Mouse (Mus musculus) midbrain, postnatal 0 days (tissue): ENCODE data around the gene Nbea. TPM values are rescaled to one million over a fixed set of nuclear protein-coding genes. Genes with fewer than 3 reads are reported as not detected.

Source experiments
- ATAC-seq: fragments of 200-750 bp; cut with Nextera tagmentation; 2 replicates; pipeline ENCODE4 v1.8.0; 2017; ENCODE audit warnings: moderate number of reproducible peaks, mild to moderate bottlenecking, moderate TSS enrichment, moderate library complexity; ENCODE audit not compliant: low FRiP score
- DNase-seq: peaks from one replicate; pipeline ENCODE4 v3.0.0-alpha.2; 2015; ENCODE audit warnings: low spot score
- H3K27ac ChIP-seq: fragments of 300-500 bp; sonication (generic); 2 replicates; pipeline ENCODE4 v1.5.1; 2014; ENCODE audit warnings: low read depth, mild to moderate bottlenecking, low read length, mixed read lengths
- H3K27me3 ChIP-seq: fragments of 300-500 bp; sonication (generic); 2 replicates; pipeline ENCODE4 v1.6.1; 2014; ENCODE audit warnings: low read length, control low read depth, mixed read lengths; ENCODE audit not compliant: insufficient read depth
- H3K36me3 ChIP-seq: fragments of 300-500 bp; sonication (generic); 2 replicates; pipeline ENCODE4 v1.6.1; 2014; ENCODE audit warnings: low read length, control low read depth, mixed read lengths; ENCODE audit not compliant: insufficient read depth
- H3K4me1 ChIP-seq: fragments of 300-500 bp; sonication (generic); 2 replicates; pipeline ENCODE4 v1.6.1; 2014; ENCODE audit warnings: mild to moderate bottlenecking, control low read depth, antibody characterized with exemption, low read length, mixed read lengths; ENCODE audit not compliant: insufficient read depth
- H3K4me2 ChIP-seq: fragments of 300-500 bp; sonication (generic); 2 replicates; pipeline ENCODE4 v1.6.1; 2014; ENCODE audit warnings: low read depth, mild to moderate bottlenecking, low read length, mixed read lengths; ENCODE audit not compliant: poor library complexity, severe bottlenecking
- H3K4me3 ChIP-seq: fragments of 300-500 bp; sonication (generic); 2 replicates; pipeline ENCODE4 v1.5.1; 2014; ENCODE audit warnings: low read depth, mild to moderate bottlenecking, low read length, moderate library complexity
- H3K9ac ChIP-seq: fragments of 300-500 bp; sonication (generic); replicated peaks from 2 replicates; pipeline ENCODE4 v1.6.1; 2014; ENCODE audit warnings: mild to moderate bottlenecking, low read length, moderate library complexity, mixed read lengths; ENCODE audit not compliant: poor library complexity, severe bottlenecking
- H3K9me3 ChIP-seq: fragments of 300-500 bp; sonication (generic); 2 replicates; pipeline ENCODE4 v1.6.1; 2016; ENCODE audit warnings: low read length, control low read depth
- CTCF ChIP-seq: IDR thresholded peaks from 2 replicates; pipeline ENCODE4 v1.5.1; 2016; ENCODE audit warnings: antibody characterized with exemption, mild to moderate bottlenecking
- whole genome bisulfite sequencing: fragments of 180-500 bp; shearing (Covaris S2); extraction: QIAGEN DNeasy Blood & Tissue Kit; methylation state at CpG from one replicate; pipeline ENCODE4 v1.1.7; 2014; 5-methylcytosine and 5-hydroxymethylcytosine counted together
- polyA plus RNA-seq: library from polyadenylated mRNA; unstranded; fragments of >200 nt; fragmentation: Nextera tagmentation; extraction: Ambion mirVana; gene quantifications from 2 replicates; pipeline ENCODE4 v1.2.1, GENCODE M21; 2015
- total RNA-seq: library from RNA; depleted of rRNA; stranded (reverse); fragments of >200 nt; gene quantifications from 2 replicates; pipeline ENCODE4 v1.2.3, GENCODE M21; 2014

Nbea gene
- total and polyA plus RNA-seq, 2 experiments from 2014 or later, result 46.8 to 202 TPM

- H3K9ac ChIP-seq, result no peak overlapping the region
- TF ChIP-seq CTCF, result no peak
- no peaks in the 10 kb centered on the region for H3K36me3 ChIP-seq
- no peak for ATAC-seq
- H3K4me2 ChIP-seq, result no peak overlapping the region
- H3K27ac ChIP-seq, result no peak overlapping the region
- DNase-seq, result no peak
- H3K4me3 ChIP-seq, result no peak overlapping the region
- no peaks in the 10 kb centered on the region for H3K27me3 ChIP-seq
- H3K4me1 ChIP-seq, result peaks cover 4% of the 10 kb centered on the region
- H3K9me3 ChIP-seq, result no peaks in the 10 kb centered on the region
- 64% methylated on average over 5 of the region's 5 CpGs for WGBS
These were observed 590.2 kb downstream of the Nbea start for GRCm38 (mm10) chr3:55593312-55593711.

GRCm38 (mm10) chr3:55590727-55591126, 592.8 kb downstream of the Nbea start:
- Histone ChIP-seq H3K4me1 (peaks cover 5% of the 10 kb centered on the region), H3K27me3 (no peaks in the 10 kb centered on the region), H3K4me2 (no peak overlapping the region), H3K27ac (no peak overlapping the region), H3K9me3 (no peaks in the 10 kb centered on the region), H3K9ac (no peak overlapping the region), H3K4me3 (no peak overlapping the region), H3K36me3 (no peaks in the 10 kb centered on the region)
- WGBS, result 82% methylated on average over 6 of the region's 6 CpGs
- ATAC-seq (no peak), DNase-seq (no peak)
- no peak for TF ChIP-seq CTCF

DNA sequence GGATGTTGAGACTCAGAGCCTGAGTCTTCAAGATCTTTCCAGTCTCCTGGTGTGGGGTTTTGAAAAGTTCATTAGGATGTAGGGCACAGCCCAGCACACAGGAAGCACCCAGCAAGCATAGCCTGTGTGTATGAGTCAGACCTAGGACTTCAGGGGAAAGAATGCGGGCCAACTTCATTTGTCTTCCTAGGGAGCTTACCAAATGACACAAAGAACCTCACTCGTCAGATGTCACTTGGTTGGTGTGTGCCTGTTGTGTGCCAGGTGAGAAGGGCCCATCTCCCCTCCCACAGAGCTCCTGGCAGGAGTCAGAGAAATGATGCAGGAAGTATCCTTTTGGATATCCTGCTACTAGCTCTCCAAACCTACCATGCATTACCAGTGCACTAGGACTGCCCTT, 593.2 kb downstream of the Nbea start:
- ATAC-seq (no peak), DNase-seq (no peak)
- Histone ChIP-seq H3K4me2 (no peak overlapping the region), H3K9me3 (no peaks in the 10 kb centered on the region), H3K9ac (no peak overlapping the region), H3K27me3 (no peaks in the 10 kb centered on the region), H3K4me1 (peaks cover 5% of the 10 kb centered on the region), H3K4me3 (no peak overlapping the region), H3K27ac (no peak overlapping the region), H3K36me3 (no peaks in the 10 kb centered on the region)
- no peak for TF ChIP-seq CTCF
- 54% methylated on average over 2 of the region's 2 CpGs for WGBS

GRCm38 (mm10) chr3:55589402-55589944, 594.0 kb downstream of the Nbea start:
- no peak for TF ChIP-seq CTCF
- 66% methylated on average over 8 of the region's 8 CpGs for WGBS
- no peak for DNase-seq

DNA sequence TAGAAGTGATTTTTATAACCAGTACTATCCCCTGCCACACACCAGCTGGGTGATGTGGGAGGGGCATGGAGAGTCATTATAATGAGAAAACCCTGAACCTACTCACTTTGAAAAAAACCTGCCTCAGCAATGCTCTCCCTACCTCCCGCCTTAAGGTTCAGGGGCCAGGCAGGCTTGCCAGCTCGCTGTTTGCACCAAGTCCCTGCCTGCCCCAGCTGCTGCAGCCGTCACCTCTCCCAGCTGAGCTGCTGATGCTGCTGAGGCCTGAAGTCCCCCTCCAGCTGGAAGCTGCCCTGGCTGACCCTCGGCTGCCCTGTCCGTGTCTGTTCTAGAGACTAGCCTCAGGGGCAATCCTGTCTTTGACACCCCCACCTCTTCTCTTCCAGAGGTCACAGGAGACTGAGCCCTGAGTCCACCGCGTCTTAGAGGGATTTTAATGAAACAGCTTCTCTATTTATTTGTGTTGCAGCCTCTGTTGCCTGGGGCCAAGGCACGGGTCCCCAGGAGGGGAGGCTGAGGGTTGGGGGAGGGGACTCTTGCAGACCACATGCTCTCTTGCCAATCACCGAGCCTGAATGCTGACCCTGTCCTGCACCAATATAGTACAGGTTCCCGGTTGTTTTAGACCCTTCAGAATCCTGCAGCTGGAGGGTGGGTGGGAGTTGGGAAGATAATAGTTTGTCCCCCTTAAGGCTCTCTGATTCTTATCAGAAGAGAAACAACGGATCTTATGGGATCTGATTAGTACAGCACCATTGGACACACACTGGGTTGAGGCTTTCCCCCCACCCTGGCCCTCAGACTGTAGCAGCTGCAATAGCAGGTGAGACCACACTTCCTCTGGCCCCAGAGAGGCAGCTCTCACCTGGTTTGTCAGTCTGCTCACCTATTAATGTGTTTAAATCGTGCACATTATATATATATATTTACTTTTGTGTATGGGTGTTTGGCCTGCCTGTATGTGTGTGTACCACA, 595.2 kb downstream of the Nbea start:
- DNase-seq (no peak), ATAC-seq (peak; percentile 79)
- Histone ChIP-seq H3K4me2 (no peak overlapping the region), H3K9me3 (no peaks in the 10 kb centered on the region), H3K36me3 (no peaks in the 10 kb centered on the region), H3K4me3 (no peak overlapping the region), H3K4me1 (peaks cover 5% of the 10 kb centered on the region), H3K27me3 (no peaks in the 10 kb centered on the region), H3K9ac (0 out of 2 replicates have a peak overlapping the region, but pooled peaks have one; percentile 1), H3K27ac (peak overlapping the region; percentile 47)
- TF ChIP-seq CTCF, result no peak
- WGBS, result 11% methylated on average over 12 of the region's 12 CpGs

More at GRCm38 (mm10) chr3:55589402-55589944, 594.0 kb downstream of the Nbea start:
- Histone ChIP-seq H3K9ac (no peak overlapping the region), H3K36me3 (no peaks in the 10 kb centered on the region), H3K4me2 (no peak overlapping the region), H3K27ac (no peak overlapping the region), H3K9me3 (no peaks in the 10 kb centered on the region), H3K27me3 (no peaks in the 10 kb centered on the region), H3K4me1 (peaks cover 5% of the 10 kb centered on the region), H3K4me3 (no peak overlapping the region)
- no peak for ATAC-seq

GRCm38 (mm10) chr3:55587434-55587971, 596.0 kb downstream of the Nbea start:
- no peak overlapping the region for H3K4me3 ChIP-seq
- DNase-seq (no peak), ATAC-seq (no peak)
- no peak for TF ChIP-seq CTCF
- H3K27ac ChIP-seq, result no peak overlapping the region; the same call in 1 of the 2 replicates
- H3K4me1 ChIP-seq, result peaks cover 5% of the 10 kb centered on the region
- H3K27me3 ChIP-seq, result no peaks in the 10 kb centered on the region
- WGBS, result 25% methylated on average over 12 of the region's 12 CpGs
- no peaks in the 10 kb centered on the region for H3K36me3 ChIP-seq
- no peak overlapping the region for H3K4me2 ChIP-seq
- no peaks in the 10 kb centered on the region for H3K9me3 ChIP-seq
- no peak overlapping the region for H3K9ac ChIP-seq
